Mouse (Mus musculus) cortical plate, adult 2 months (tissue): Measurements from ENCODE around the gene Fbxw11. TPM values are rescaled to one million over a fixed set of nuclear protein-coding genes. Genes with fewer than 3 reads are reported as not detected.
"Not testable (repeated sequence)": the region's sequence is repeated elsewhere in the genome, so short reads cannot be mapped to it uniquely, and the experiment has no call there.

Source experiments
- H3K27ac ChIP-seq: fragments of 200-500 bp; 2 replicates; pipeline ENCODE4 v1.5.1; 2012; ENCODE audit warnings: low read length, control low read depth, inconsistent platforms; ENCODE audit not compliant: insufficient read depth
- H3K4me1 ChIP-seq: fragments of 200-500 bp; 2 replicates; pipeline ENCODE4 v1.6.1; 2011; ENCODE audit warnings: low read length; ENCODE audit not compliant: control insufficient read depth, insufficient read depth
- H3K4me3 ChIP-seq: fragments of 200-500 bp; 2 replicates; pipeline ENCODE4 v1.5.1; 2011; ENCODE audit warnings: mild to moderate bottlenecking, low read length, control low read depth; ENCODE audit not compliant: insufficient read depth
- CTCF ChIP-seq: fragments of 200-500 bp; IDR thresholded peaks from 2 replicates; pipeline ENCODE4 v1.5.1; 2011; ENCODE audit warnings: mild to moderate bottlenecking, control low read depth, low read length; ENCODE audit not compliant: insufficient read depth; ENCODE audit errors: extremely low read depth
- POLR2A ChIP-seq: fragments of 200-500 bp; IDR thresholded peaks from 2 replicates; pipeline ENCODE4 v1.6.1; 2011; ENCODE audit warnings: mild to moderate bottlenecking, low read length, control low read depth; ENCODE audit not compliant: insufficient read depth; ENCODE audit errors: extremely low read depth
- polyA plus RNA-seq: library from polyadenylated mRNA; depleted of rRNA; stranded (reverse); fragments of >200 nt; gene quantifications from 2 replicates; pipeline ENCODE4 v1.2.3, GENCODE M21; 2012

Gene Fbxw11
- polyA plus RNA-seq, 1 experiment: 78.4 TPM

DNA sequence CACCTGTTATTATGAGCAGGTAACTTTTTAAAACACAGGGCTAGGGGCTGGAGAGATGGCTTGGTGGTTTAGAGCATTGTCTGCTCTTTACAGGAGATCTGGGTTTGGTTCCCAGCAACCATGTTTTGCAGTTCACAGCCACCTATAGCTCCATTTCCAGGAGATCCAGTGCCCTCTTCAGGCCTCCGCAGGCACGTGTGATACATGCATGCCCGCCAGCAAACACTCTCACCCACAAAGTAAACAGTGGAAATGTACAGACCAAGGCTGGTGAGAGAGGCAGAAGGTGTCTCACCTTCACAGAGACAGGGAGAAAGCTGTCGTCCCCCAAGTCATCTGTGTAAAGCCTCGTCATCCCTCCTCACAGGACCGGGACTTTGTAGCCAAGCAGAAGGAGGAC is 30.2 kb upstream of the Fbxw11 start:
- no peak overlapping the region for H3K27ac ChIP-seq
- no peaks in the 10 kb centered on the region for H3K4me1 ChIP-seq
- TF ChIP-seq POLR2A (no peak), CTCF (no peak)
- no peak overlapping the region for H3K4me3 ChIP-seq

- H3K4me3 ChIP-seq: no peak overlapping the region
- H3K4me1 ChIP-seq: peaks cover 2% of the 10 kb centered on the region
- TF ChIP-seq POLR2A (no peak), CTCF (no peak)
- H3K27ac ChIP-seq: no peak overlapping the region
These were observed 28.1 kb upstream of the Fbxw11 start for GRCm38 (mm10) chr11:32614463-32614862.

DNA sequence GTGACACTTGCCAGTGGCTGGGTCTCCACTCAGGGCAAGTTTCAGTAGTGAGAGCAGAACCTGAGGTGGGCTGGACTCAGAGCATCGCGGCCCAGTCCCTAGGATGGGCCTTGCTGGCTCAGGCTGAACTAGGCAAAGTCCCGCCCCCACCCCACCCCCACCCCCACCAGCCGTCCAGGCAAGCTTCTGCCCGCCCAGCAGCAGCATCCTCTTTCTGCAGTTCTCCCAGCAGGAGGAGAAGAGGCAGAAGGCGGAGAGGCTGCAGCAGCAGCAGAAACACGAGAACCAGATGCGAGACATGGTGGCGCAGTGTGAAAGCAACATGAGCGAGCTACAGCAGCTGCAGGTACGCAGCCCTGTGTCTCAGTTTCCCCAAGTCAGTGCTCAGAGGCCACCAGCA is 27.0 kb upstream of the Fbxw11 start:
- Histone ChIP-seq H3K4me1 (peaks cover 2% of the 10 kb centered on the region), H3K4me3 (no peak overlapping the region), H3K27ac (no peak overlapping the region)
- TF ChIP-seq CTCF (no peak), POLR2A (no peak)

GRCm38 (mm10) chr11:32616091-32616490 is 26.4 kb upstream of the Fbxw11 start:
- TF ChIP-seq POLR2A (no peak), CTCF (no peak)
- H3K27ac ChIP-seq: no peak overlapping the region
- no peak overlapping the region for H3K4me3 ChIP-seq
- peaks cover 2% of the 10 kb centered on the region for H3K4me1 ChIP-seq

DNA sequence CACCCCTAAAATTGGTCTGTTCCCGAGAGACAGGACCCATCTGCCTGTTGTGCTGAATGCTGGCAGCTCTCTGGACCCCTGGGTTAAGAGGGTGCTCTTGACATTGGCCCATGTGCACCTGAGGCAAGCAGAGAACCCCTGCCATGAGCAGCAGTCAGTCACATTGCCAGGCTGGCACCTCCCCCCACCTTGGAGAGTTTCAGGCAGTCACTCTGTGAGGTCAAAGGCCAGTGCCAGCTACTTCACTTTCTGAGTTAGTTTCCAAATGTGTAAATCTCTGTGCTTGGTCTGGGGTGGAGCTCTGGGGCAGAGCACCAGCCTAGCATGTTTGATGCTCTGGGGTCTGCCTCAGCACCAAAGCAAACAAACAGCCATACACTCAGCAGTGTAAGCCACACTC is 24.5 kb upstream of the Fbxw11 start:
- TF ChIP-seq POLR2A (no peak), CTCF (no peak)
- Histone ChIP-seq H3K4me3 (no peak overlapping the region), H3K27ac (no peak overlapping the region), H3K4me1 (peaks cover 2% of the 10 kb centered on the region)

- H3K4me3 ChIP-seq, H3K4me1 ChIP-seq, H3K27ac ChIP-seq: not testable (repeated sequence)
These were observed 23.9 kb upstream of the Fbxw11 start for GRCm38 (mm10) chr11:32618641-32619040.

GRCm38 (mm10) chr11:32619257-32619816 is 23.2 kb upstream of the Fbxw11 start:
- Histone ChIP-seq H3K4me1 (peaks cover 2% of the 10 kb centered on the region), H3K4me3 (no peak overlapping the region), H3K27ac (peak overlapping the region; percentile 60)
- TF ChIP-seq CTCF: no peak
- no peak for TF ChIP-seq POLR2A

DNA sequence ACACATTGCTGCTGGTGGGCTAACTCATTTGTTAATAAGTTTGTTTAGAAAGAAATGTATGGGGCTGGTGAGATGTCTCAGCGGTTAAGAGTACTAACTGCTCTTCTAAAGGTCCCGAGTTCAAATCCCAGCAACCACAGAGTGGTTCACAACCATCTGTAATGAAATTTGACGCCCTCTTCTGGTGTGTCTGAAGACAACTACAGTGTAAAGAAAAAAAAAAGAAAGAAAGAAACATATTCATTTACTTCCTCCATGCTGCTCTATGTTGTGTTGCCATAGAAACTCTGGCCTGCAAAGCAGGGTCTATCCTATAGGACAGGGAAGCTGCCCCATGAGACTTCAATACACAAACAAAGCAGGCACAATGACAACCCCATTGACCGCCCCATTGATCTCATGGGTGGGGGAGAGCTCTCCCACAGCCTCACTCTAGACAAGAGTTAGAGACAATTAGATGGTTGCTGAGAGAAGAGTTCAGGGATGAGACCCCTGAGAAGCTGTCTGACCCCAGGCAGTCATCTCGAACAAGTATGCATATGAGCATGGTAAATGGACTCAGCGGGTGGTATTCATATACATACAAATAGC is 22.6 kb upstream of the Fbxw11 start:
- no peak overlapping the region for H3K27ac ChIP-seq

DNA sequence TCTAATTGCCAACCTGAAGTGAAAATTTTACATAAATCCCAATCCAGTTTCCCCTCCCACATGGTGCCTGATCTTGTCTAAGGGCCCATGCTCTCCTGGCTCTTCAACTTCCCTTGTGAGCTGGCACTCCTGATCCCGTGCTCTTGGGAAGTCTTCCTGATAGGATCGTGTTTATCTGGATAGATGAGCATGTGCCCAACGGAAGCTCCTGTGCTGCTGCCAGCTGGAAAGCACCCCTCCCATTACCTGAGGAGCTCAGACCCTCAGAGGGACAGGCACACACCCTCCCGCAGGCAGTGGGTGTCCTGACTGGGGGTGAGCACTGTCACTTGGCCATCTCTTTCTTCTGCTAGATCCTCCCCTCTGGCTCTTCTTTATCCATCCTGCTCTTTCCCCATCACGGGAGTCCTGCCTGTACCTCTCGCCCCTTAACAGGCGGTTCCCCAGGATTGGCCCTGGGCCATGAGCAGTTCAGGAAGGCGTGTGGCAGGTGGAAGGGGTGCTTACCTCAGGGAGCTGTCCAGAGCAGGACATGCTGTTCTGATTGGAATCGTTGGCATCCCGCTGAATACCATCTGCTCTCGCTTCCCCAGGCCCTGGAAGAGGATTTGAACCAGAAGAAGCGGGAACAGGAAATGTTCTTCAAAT is 20.6 kb upstream of the Fbxw11 start:
- no peak for TF ChIP-seq POLR2A
- no peak for TF ChIP-seq CTCF
- Histone ChIP-seq H3K27ac (no peak overlapping the region), H3K4me1 (peaks cover 2% of the 10 kb centered on the region), H3K4me3 (no peak overlapping the region)

More for the DNA sequence above, 22.6 kb upstream of the Fbxw11 start:
- TF ChIP-seq POLR2A (no peak), CTCF (no peak)
- Histone ChIP-seq H3K4me3 (no peak overlapping the region), H3K4me1 (peaks cover 2% of the 10 kb centered on the region)
